Mouse (Mus musculus) naive thymus-derived CD4-positive, alpha-beta T cell, adult 2 months (primary cell): ENCODE results near the gene Tcf19.
"Not testable (repeated sequence)": the region's sequence is repeated elsewhere in the genome, so short reads cannot be mapped to it uniquely, and the experiment has no call there.

ENCODE experiments used
- DNase-seq: peaks from one replicate; pipeline ENCODE4 v3.0.0-alpha.2; 2011; ENCODE audit warnings: low read depth

Tcf19 gene

DNA sequence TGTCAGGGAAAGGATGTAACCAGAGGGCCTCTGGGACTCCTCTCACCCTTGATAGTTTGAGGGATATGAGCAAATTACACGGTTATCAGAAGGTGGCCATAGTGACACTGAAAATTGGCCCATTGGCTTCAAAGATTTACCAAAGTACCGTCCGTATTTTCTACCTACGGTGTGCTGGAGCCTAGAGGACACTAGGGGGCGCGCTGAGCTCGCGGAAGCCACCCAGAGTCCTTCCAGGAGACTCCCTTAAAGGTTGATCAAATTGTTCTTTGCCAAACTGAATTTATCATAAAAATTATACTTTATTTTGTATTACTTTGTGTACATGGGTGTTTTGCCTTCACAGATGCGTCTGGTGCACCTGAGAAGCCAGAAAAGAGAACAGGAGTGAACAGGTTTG, 32.6 kb downstream of the Tcf19 start:
- DNase-seq, result peak; percentile 81

DNA sequence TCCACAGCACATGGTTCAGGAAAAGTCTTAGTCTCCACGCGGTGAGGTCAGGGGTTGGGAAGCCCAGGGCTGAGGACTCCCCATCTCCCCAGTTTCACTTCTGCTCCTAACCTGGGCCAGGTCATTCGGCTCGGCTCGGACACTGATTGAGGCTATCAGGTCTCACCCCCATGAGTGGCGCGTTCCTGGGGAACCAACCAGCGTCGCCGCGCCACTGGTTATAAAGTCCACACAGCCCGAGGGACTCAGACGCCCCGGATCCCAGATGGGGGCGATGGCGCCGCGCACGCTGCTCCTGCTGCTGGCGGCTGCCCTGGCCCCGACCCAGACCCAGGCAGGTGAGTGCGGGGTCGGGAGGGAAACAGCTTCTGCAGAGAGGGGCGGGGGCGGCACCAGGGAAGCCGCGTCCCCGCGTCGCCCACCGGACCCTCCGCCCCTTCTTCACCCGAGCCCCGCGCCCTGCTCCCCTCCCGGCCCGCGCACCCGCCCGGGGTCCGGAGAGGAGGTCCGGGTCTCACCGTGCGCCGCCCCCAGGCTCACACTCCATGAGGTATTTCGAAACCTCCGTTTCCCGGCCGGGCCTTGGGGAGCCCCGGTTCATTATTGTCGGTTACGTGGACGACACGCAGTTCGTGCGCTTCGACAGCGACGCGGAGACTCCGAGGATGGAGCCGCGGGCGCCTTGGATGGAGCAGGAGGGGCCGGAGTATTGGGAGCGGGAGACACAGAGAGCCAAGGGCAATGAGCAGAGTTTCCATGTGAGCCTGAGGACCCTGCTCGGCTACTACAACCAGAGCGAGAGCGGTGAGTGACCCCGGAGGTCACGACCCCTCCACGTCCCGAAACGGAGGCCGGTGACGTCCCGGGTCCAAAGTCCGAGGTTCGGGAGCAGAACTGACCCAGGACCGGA, 46.5 kb downstream of the Tcf19 start, which contains the start of gene H2-Q10:
TSS of gene H2-Q10 (plus strand) at position 248 of the 910 bp plus-strand sequence.
- DNase-seq, result peak; percentile 33

- DNase-seq, result not testable (repeated sequence)
Measured at GRCm38 (mm10) chr17:35468936-35469335, 47.7 kb downstream of the Tcf19 start.

- peak; percentile 83 for DNase-seq
Measured at GRCm38 (mm10) chr17:35465651-35466050, 51.0 kb downstream of the Tcf19 start.
